Mouse (Mus musculus): ENCODE measurements around the gene Arpc2.

DNA sequence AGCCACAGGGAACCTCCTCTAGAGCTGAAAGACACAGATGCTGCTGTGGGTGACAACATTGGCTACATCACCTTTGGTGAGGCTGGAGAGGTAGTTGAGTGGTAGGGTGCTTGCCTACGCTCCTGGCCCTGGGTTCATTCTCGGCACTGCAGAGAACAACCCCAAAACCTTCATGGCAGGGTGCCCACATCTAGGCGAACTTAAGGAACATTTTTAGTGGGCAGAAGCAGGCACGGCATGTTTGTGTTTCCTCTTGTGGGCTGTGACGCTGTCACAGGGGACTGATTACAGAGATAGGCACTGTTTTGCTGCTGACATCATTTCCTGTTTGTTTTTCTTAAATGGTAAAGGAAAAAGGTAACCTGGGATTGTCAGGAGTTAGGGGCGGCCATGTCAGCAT, 26.6 kb downstream of the Arpc2 start:
- TF ChIP-seq CTCF (IDR thresholded peaks at IDR 0.05 in 2 of 3, conservative IDR thresholded peaks at IDR 0.05 in 1 of 3; ENCODE audit: control insufficient read depth in 1 of 3, insufficient read depth in 1 of 3, low read depth in 2 of 3, low read length in 3 of 3, poor library complexity in 1 of 3, severe bottlenecking in 1 of 3) = no peak
- no peak for TF ChIP-seq JUND (IDR thresholded peaks at IDR 0.05; ENCODE audit: low read depth, low read length)
- TF ChIP-seq MAZ (IDR thresholded peaks at IDR 0.05; ENCODE audit: low read depth, low read length) = no peak
- TF ChIP-seq POLR2A (IDR thresholded peaks at IDR 0.05; ENCODE audit: control insufficient read depth in 1 of 2, insufficient read depth in 1 of 2, low read depth in 1 of 2, low read length in 2 of 2, poor library complexity in 1 of 2) = no peak
- TF ChIP-seq RAD21 (IDR thresholded peaks at IDR 0.05; ENCODE audit: low read depth, low read length) = no peak
- no peak for TF ChIP-seq MAFK (IDR thresholded peaks at IDR 0.05; ENCODE audit: borderline replicate concordance, low read depth, low read length)
- TF ChIP-seq BHLHE40 (IDR thresholded peaks at IDR 0.05; ENCODE audit: borderline replicate concordance, low read depth, low read length) = no peak
- no peak for TF ChIP-seq MAX (IDR thresholded peaks at IDR 0.05; ENCODE audit: low read length)
- no peak for TF ChIP-seq UBTF (IDR thresholded peaks at IDR 0.05; ENCODE audit: borderline replicate concordance, insufficient read depth, low read depth, low read length)

Measured in MEL (cell line).